Mouse (Mus musculus) myocyte (in vitro differentiated cells): ENCODE results near the gene Fam196a.

ENCODE experiments used
- E2F4 ChIP-seq: IDR thresholded peaks from one replicate; pipeline ENCODE4 v1.6.1; 2011; ENCODE audit warnings: mild to moderate bottlenecking, control low read depth, moderate library complexity; ENCODE audit not compliant: insufficient read depth
- POLR2A ChIP-seq: IDR thresholded peaks from one replicate; pipeline ENCODE4 v1.6.1; 2011; ENCODE audit warnings: low read depth, mild to moderate bottlenecking, control low read depth, moderate library complexity; ENCODE audit not compliant: insufficient read length

GRCm38 (mm10) chr7:134864175-134864574 is 74.1 kb downstream of the Fam196a start:
- no peak for TF ChIP-seq POLR2A
- no peak for TF ChIP-seq E2F4
